Mouse (Mus musculus): ENCODE data around the gene Cyp2c69. TPM values are rescaled to one million over a fixed set of nuclear protein-coding genes. Genes with fewer than 3 reads are reported as not detected.
"Not testable (repeated sequence)": the region's sequence is repeated elsewhere in the genome, so short reads cannot be mapped to it uniquely, and the experiment has no call there.

The Cyp2c69 gene
- not detected for total RNA-seq (2021)
- long read RNA-seq, experiment 1: 0 reads
- long read RNA-seq, experiment 2: 0 reads

- DNase-seq (ENCODE audit: low spot score in 2 of 2); intact Hi-C loops (cut with DNase I): not testable (repeated sequence)
Measured at GRCm38 (mm10) chr19:39886699-39887098, at the start of gene Cyp2c69. TSS of gene Cyp2c69 (minus strand) at chr19:39886799.

GRCm38 (mm10) chr19:39935396-39935795, 48.8 kb upstream of the Cyp2c69 start:
- intact Hi-C loops (cut with DNase I): no loop called here
- DNase-seq (ENCODE audit: low spot score in 2 of 2): no peak

- no peak for DNase-seq (ENCODE audit: low spot score in 2 of 2)
- intact Hi-C loops (cut with DNase I): no loop called here
Measured at GRCm38 (mm10) chr19:39930032-39930431, 43.4 kb upstream of the Cyp2c69 start.

- intact Hi-C loops (cut with DNase I): no loop called here
- DNase-seq (ENCODE audit: low spot score in 2 of 2): no peak
Measured at GRCm38 (mm10) chr19:39901656-39902055, 15.1 kb upstream of the Cyp2c69 start.

- intact Hi-C loops (cut with DNase I); DNase-seq (ENCODE audit: low spot score in 2 of 2): not testable (repeated sequence)
Measured at GRCm38 (mm10) chr19:39890079-39890478, 3.5 kb upstream of the Cyp2c69 start.

- intact Hi-C loops (cut with DNase I): no loop called here
- DNase-seq (ENCODE audit: low spot score in 2 of 2): no peak
Measured at GRCm38 (mm10) chr19:39866133-39866532, 20.5 kb downstream of the Cyp2c69 start.

GRCm38 (mm10) chr19:39820931-39821330, 65.7 kb downstream of the Cyp2c69 start:
- intact Hi-C loops (cut with DNase I); DNase-seq (ENCODE audit: low spot score in 2 of 2): not testable (repeated sequence)

GRCm38 (mm10) chr19:39816400-39816799, 70.2 kb downstream of the Cyp2c69 start:
- intact Hi-C loops (cut with DNase I); DNase-seq (ENCODE audit: low spot score in 2 of 2): not testable (repeated sequence)

- intact Hi-C loops (cut with DNase I); DNase-seq (ENCODE audit: low spot score in 2 of 2): not testable (repeated sequence)
Measured at GRCm38 (mm10) chr19:39815991-39816390, 70.6 kb downstream of the Cyp2c69 start.

GRCm38 (mm10) chr19:39812714-39813113, 73.9 kb downstream of the Cyp2c69 start, which contains the start of gene Cyp2c40:
TSS of gene Cyp2c40 (minus strand) at chr19:39812814.
- intact Hi-C loops (cut with DNase I): not testable (repeated sequence)

More at GRCm38 (mm10) chr19:39812714-39813113, 73.9 kb downstream of the Cyp2c69 start, which contains the start of gene Cyp2c40:
- DNase-seq (ENCODE audit: low spot score in 2 of 2): not testable (repeated sequence)

Other genes with a start within 250 kb of the Cyp2c69 start
- not detected for gene Cyp2c67, start 237.7 kb downstream of the Cyp2c69 start, total RNA-seq (2021)
- gene Cyp2c68, start 145.7 kb downstream of the Cyp2c69 start, total RNA-seq (2021): not detected
- not detected for gene Cyp2c40, start 74.0 kb downstream of the Cyp2c69 start, total RNA-seq (2021)
- gene Cyp2c37, start 105.6 kb upstream of the Cyp2c69 start, total RNA-seq (2021): not detected
- not detected for gene Cyp2c54, start 187.0 kb upstream of the Cyp2c69 start, total RNA-seq (2021)
- gene Cyp2c50, start 202.9 kb upstream of the Cyp2c69 start, total RNA-seq (2021): not detected

All from left cerebral cortex, postnatal 14 days (tissue).